Mouse (Mus musculus): ENCODE measurements around the gene N4bp2. TPM values are rescaled to one million over a fixed set of nuclear protein-coding genes. Genes with fewer than 3 reads are reported as not detected.
A peak's percentile ranks its signal among the peaks of the same experiment; 100 is the strongest.
"Not testable (repeated sequence)": the region's sequence is repeated elsewhere in the genome, so short reads cannot be mapped to it uniquely, and the experiment has no call there.

Gene N4bp2
- total RNA-seq, 4 experiments from 2014 or later: 10.0 to 14.4 (median 10.6) TPM

DNA sequence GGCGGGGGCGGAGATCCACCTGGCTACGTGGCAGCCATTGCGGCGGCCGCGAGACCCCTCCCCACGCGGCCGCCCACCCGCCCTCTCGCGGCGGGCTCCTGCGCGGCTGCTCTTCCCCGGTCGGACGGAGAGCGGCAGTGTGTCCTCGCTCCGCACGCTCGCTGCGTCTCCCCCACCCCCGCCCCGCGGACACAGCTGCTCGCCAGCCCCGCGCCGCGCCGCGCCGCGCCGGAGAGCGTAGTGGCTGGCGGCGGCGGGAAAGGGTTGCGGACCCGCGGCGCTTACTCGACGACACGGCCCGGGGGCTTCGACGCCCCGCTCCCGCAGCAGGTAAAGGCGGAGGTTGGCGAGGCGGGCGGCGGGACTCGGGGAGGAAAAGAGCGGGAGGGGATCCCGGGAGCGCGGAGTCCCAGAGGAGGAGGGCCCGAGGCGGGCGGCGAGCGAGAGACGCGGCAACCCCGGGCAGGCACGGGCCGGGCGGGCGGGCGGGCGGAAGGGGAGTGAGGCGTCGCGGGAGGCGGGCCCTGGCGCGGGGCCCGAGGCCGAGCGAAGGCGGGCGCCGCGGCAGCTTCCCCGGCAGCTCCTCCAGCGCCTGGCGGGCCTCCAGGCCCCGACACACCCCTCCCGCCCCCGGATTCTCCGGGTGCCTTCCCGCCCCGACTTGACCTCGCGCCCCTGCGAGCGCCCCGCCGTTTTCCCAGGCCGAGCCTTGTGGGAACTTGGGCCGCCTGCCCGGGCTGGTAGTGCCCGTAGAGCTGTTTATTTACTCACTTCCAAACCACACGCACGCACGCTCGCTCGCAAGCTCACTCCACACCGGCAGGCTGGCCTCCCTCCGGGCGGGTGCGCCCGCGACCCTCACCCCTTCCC is 830 bp downstream of the N4bp2 start:
- DNase-seq (ENCODE audit: low spot score): peak; percentile 77

DNA sequence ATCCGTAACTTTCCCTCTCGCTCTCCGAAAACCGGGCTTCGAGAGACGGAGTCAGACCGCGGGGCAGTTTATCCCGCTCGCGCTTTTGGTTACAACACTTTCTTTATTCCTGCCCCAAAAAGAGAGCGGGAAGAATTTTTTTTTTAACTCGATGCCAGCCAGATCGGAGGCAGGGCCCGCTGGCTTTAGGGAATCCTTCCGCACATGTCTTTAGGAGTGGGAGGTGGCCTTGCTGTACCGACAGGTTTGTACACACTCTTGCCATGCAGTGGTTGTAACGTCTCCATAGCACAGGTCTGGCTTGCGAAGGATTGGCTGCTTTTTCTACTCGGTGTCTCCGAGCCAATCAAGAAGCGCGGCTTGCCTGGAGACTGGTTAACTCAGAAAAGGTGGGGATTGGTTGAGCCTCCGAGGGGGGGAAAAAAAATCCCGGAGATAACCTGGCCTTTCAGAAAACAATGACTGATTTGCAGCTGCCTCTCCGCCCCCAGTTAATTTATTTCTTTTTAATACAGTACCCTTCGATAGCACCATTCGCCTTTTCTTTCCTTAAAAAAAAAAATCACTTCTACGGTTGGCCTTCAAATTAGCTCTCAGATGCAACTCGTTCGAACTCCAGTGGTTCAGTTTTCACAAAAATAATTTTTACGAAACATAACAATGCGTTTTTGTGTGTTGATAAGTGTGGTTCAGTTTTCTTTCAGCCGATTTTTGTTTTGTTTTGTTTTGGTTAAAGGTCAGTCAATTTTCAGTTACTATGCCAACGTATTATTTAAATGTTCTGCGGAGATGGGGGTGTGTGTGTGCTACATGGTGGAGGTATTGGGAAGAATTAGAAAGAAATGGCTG is 1.7 kb downstream of the N4bp2 start:
- DNase-seq (ENCODE audit: low spot score): peak; percentile 88

DNA sequence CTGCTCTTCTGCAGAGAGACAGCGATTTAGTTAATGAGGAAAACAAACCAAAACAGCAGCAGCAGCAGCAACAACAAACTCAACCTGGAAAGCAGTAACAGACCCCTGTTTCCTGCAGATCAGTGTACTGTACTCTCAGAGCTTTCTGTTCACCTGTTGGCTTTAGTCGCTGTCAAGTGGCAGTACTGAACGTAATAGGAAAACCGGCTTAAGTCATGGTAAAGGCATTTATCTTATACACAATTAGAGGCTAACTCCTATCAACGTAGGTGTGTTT is 2.3 kb downstream of the N4bp2 start:
- DNase-seq (ENCODE audit: low spot score): no peak

DNA sequence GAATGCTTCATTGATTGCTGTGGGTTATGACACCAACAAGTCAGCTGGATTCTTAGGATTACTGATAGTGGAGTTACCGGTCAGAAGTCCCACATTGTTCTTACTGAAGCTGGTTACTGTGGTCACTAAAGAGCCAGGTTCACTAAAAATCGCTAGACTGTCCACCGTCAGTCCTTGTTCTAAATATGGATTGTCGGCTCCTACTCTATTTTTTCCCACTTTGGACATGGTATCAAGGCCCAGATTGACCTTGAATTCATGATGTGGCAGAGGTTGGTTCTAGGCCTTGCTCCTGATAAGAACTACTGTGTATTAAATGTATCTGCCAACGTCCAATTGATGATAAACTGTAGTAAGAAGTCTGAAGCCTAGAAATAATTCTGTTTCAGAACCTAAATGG is 4.7 kb downstream of the N4bp2 start:
- no peak for DNase-seq (ENCODE audit: low spot score)

DNA sequence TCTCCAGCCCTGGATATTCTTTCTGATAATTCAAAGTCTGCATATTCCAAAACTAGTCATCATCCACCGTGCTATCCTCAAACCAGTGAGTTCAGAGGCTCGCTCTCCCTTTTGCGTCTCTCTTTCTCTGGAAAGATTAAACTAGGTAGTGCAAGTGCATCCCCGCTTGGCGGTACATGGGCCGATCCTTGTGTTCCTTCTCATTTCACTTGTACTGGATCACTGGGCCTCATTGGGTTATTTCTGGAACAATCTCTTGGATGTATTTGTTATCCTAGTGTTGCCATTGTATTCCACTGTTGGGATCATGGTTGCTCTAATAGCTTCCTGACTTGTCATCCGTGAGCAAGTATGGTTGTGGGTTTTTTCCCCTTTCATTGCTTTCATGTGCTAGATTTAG is 6.7 kb downstream of the N4bp2 start:
- DNase-seq (ENCODE audit: low spot score): no peak

DNA sequence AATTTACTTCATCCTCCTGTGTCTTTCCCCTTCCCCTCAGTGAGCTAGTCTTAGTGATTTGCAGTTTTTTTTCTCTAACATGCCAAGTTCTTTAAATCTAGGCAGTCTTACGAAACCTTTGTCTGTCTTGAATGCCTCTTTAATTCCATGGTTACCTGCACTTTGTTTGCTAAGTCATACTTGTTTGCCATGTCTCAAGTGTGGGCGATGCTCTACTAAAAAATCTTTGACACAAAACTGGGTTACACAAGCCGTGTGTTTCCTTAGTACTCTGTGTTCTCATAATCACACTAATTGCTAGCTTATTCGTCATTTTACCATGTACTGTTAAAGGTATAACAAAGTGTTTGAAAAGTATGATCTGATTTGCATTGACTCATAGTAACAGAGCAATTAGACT is 7.2 kb downstream of the N4bp2 start:
- DNase-seq (ENCODE audit: low spot score): no peak

DNA sequence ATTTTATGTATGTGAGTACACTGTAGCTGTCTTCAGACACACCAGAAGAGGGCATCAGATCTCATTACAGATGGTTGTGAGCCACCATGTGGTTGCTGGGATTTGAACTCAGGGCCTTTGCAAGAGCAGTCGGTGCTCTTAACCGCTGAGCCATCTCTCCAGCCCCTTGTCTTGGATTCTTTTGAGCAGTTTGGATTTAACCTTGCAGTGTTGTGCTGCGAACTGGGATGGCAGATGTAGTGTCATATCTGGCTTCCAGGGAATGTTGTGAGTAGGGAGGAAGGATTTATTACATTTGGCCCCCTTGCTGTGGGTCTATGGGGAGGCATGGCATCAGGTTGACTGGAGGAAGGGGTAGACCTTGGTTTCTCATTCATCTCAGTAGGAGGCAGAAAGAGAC is 10.6 kb downstream of the N4bp2 start:
- not testable (repeated sequence) for DNase-seq (ENCODE audit: low spot score)

DNA sequence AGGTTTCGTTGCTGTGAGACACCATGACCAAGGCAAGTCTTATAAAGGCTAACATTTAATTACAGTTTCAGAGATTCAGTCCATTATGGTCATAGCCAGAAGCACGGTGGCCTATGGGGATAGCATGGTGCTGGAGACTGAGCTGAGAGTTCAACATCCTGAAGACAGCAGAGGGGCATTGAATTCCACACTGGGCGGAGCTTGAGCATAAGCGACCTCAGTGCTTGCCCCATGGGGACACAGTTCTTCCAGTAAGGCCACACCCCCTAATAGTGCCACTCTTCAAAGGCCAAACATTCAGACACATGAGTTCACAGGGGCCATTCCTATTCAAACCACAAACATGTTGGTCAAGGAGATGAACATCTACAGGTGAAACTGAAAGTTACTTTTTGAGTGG is 12.8 kb downstream of the N4bp2 start:
- no peak for DNase-seq (ENCODE audit: low spot score)

DNA sequence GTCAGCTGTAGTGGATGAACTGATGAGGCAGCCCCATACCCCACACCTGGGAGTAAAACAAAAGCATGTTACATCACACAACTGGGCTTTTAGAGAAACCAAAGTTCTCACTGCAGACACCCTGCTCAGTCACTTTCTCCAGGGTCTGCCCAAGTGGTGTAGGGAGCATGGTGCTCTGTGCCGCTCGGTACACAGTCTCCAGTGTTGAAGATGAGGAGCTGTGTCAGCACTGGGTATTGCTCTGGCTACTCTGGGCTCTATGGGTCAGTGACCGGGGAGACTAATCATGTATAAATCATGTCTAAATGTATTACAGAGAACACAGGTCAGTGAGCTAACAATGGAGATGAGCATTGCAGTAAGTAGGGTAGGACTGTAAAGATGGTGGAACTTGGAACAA is 13.6 kb downstream of the N4bp2 start:
- no peak for DNase-seq (ENCODE audit: low spot score)

DNA sequence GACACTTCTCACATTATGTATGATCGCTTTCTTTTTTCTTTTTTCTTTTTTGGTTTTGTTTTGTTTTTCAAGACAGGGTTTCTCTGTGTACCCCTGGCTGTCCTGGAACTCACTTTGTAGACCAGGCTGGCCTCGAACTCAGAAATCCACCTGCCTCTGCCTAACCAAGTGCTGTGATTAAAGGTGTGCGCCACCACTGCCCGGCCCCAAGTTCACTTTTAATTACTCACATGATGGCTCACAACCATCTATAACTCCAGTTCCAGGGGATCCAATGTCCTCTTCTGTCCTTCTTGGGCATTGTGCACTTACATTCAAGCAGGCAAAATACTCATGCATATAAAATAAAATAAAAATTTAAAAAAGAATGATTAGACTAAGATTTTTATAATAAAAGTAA is 15.7 kb downstream of the N4bp2 start:
- DNase-seq (ENCODE audit: low spot score): not testable (repeated sequence)

DNA sequence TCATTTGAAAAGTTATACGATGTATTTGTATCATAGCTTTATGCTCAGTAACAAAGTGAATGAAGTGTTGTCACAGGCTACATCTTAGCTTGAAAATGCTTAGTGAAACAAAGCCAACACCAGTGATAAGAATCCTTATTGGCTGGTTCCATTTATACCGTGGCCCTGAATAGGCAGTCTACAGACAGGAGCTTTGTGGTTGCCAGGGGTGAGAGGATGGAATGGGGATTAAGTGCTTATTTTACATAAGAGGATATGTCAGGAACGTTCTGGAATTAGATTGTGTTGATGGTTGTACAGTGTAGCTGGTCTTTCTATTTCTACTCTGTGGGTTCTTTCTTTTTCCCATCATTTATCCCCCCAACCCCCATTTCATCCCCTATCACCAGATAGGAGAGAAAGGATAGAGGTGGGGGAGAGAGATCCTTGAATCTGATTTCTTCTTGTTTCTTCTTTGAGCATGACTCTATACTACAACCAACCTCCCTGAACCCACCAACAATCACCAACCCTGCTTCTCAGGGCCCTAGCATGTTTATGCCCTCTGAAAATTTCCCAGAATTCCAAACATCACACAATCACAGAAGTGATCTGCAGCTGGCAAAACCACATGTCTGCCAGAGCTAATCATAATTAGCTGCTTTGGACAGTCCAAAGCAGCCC is 16.2 kb downstream of the N4bp2 start:
- no peak for DNase-seq (ENCODE audit: low spot score)

DNA sequence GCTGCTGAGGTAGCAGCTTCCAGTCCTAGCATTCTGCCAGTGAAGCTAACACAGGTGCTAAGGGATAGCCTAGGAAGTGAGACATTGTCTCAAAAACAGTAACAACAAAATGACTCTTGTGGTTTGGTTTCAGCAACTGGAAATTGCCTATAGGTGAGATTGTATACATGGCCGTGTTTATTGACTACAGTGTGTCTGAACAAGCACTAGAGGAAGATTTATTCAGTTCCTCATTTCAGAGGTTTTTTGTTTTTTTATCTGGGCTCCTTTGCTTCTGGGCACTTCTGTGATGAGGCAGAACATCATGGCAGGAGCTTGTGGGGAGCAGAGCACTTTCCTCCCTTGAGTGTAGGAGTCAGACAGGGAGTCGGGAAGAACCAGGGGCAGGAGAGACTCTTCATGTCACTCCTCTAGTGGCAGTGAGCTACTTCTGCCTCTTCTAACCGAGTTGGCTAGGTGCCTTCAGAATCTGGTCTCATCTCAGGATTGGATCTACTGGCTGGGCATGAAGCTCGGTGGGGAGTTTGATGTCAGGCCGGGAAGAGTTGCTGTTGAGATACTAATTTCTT is 17.9 kb downstream of the N4bp2 start:
- DNase-seq (ENCODE audit: low spot score): no peak

DNA sequence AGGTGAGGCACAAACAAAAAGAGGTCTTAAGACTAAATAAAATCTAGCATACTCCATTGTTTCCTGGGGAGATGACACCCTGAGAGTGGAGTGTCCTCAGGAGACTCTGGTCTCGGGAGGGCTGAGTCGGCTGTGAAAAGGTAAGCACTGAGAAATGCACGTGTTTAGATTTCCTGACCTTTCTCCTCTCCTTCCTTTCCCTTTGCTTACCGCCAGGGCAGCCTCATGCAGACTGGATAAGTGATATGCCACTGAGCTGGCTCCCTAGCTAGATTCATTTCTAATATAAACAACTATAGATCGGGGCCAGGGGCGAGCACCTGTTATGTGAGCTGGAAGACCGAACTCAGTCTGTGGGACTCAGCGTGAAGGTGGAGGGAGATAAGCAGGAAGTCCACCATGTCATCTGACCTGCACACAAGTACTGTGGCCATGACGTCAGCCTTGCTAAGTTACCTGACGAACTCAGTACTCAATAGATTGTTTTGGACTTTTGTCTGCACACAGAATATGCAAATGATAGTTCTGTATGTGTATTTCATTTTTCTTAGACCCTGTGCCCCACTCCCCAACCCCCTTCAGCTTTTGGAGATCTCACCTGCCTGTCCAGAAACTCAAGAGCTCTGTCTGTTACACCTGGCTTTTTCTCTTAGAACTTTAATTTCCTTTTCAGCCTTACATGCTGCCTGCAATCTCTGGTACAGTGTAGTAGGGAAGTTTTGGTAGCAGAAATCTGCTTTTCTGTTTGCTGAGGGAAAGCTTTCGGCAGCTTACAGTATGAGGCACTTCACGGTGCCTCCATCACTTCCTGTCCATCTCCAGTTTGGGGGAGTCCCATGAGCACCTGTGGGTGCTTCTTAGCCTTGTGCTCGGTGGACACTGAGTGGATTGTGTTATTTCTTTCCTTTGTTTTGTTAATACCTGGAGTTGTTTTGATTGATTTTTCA is 18.7 kb downstream of the N4bp2 start:
- DNase-seq (ENCODE audit: low spot score): no peak

DNA sequence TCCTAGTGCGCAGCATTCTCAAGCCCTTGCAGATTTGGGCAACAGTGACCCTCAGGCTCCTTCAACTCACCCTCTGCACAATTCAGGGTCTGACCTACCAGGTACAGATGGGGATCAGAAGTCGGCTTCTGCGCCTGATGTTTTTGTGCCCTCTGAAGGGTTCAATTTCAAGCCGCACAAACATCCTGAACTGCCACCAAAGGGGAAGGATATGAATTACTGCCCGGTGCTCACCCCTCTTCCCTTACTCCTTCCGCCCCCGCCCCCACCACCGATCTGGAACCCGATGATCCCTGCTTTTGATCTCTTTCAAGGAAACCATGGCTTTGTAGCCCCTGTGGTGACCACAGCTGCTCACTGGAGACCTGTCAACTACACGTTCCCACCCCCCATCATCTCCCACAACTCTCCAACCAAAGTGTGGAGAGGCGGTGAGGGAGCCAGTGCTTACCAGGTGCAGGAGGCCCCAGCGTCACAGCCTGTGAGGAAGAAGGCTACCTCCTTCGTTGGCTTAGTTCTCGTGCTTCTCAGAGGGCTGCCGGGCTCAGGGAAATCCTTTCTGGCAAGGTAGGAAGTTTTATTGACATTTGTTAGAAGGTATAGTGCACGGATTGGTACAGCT is 27.4 kb downstream of the N4bp2 start:
- DNase-seq (ENCODE audit: low spot score): no peak

DNA sequence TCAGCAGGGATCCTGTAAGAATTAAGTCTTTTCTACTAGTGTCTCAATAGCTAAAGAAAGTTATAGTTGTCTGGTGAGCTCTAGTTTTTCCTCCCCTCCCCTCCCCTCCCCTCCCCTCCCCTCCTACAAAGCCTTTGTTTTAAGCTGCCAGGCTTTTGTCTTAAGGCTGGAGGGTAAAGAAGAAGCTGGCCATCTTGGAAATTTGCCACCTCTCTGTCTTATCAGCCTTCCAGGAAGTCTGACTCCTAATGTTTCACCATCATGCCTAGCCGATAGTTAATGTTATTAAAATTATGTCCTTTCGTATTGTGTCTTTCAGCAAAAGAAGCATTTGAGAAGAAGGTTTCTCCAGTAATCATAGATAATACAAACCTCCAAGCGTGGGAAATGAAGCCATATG is 30.9 kb downstream of the N4bp2 start:
- DNase-seq (ENCODE audit: low spot score): no peak

DNA sequence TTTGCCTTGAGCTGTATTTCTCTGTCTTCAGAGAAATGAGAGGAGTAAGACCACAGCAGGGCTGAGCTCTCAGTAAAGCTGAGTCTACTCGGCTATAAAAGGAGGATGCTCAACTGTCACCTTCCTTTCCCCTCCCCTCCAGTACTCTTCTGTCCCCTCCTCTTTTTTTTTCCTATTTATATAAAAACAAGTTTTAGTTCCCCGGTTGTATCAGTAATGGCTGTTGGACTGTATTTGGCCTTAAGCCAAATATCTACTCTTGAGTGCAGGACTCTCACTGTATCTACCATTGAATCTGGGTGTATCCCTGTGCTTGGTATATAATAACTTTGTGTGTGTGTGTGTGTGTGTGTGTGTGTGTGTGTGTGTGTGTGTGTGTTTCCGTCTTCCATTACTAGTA is 31.4 kb downstream of the N4bp2 start:
- DNase-seq (ENCODE audit: low spot score): no peak

DNA sequence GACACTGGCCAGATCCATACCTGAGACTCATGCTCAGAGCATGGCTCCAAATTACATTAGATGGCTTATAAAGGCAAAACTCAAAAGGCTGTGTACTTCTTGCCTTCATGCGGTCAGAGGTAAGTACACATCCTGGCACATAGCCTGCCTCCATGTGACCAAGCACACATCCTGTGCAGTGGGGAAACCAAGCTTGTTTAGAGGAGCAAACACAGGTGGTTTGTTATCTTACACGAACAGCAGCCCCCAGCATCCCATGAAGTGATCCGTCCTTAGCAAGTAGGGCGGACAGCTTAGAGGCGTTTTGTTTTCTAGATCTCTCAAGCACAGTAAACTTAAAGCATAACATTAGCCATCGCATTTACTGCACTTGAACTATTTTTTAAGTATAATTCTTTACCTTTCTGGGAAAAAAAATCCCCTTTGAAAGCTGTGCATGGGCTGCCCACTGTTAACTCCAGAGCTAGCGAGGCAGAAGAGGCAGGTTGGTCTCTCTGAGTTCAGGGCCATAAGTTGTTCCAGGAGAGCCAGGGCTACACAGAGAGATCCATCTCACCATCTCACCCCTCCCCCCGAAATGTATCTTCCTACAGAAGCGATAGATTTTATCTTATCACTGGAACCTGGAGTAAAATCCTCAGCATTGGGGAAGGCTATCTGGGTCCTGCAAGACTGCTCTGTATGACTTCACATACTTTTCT is 32.1 kb downstream of the N4bp2 start:
- no peak for DNase-seq (ENCODE audit: low spot score)

DNA sequence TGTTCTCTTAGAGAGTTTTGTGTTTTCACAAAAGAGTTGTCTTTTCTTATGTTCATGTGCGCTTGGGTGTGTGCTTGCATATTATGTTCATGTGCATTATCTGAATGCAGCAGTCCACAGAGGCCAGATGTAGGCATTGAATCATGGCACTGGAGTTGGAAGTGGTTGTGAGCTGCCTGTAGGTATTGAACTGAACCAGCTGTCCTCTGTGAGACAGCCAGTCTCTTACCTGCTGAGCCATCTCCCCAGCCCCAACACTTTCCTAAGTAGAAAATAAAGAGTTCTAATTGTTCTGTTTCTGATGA is 32.6 kb downstream of the N4bp2 start:
- DNase-seq (ENCODE audit: low spot score): no peak

DNA sequence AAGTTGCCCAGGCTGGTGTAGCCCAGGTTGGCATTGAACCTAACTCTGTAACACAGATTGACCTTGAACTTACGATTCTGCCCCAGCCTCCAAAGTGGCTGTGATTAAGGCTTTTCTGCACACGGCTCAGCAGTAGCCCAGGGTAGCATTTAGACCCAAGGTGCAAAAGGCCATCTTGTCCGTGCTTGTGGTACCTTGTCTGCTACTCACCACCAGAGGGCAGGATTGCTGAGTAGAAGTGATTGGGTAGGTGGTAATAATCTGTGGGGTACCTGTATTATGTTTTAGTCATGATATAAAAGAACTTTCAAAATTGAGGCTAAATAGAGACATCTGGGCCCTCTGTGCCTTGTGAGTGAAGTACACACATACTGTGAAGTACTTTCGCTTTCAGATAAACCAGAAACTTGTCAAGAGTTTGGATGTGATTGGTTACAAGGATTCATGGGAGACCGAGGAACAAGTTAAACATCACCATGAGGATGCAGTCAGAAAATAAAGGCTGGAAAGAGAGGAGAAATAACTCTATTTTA is 60.3 kb downstream of the N4bp2 start:
- peak; percentile 7 for DNase-seq (ENCODE audit: low spot score)

DNA sequence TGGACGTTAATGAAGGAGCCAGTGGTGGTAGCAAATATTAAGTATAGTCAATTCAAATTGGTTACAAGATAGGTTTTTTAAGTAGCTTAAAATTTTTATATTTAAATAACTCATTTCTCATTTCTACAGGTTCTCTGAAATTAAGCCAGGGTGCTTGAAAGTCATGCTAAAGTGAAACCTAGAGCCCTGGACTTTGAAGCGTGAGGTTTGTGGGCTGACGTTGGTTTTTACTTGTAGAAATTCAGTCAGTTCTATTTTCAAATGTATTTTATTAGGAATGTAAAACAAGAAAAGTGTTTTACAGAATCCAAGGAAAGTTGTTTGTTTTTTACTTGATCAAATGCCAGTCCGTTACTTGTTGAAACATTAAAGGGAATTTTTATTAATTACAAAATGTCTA is 63.2 kb downstream of the N4bp2 start:
- no peak for DNase-seq (ENCODE audit: low spot score)

Measured in heart, adult 8-10 months (tissue).